Mouse (Mus musculus): ENCODE data around the gene Cyba. TPM values are rescaled to one million over a fixed set of nuclear protein-coding genes. Genes with fewer than 3 reads are reported as not detected.
A peak's percentile ranks its signal among the peaks of the same experiment; 100 is the strongest.

Gene Cyba
- polyA plus RNA-seq, 1 experiment, result 1,342 TPM

DNA sequence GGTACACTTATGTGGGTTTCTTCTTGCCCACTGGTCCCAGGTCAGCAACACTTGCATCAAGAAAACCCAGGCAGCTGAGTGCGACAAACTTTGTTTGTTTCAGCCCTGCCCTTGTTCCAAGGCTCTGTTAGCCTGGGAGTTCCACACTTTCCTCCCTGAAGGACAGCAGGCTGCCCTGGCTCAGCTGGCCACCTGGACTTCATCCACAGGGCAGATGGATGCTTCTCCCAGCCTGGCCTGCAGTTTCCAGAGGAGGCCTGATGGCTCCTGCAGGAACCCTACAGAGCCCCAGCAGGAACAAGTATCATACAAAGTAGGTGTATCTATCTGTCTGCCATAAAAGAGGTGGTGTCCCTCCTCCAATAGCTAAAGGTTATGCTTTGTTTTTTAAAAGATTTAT lies 8.6 kb upstream of the Cyba start:
- peaks cover 5% of the 10 kb centered on the region; the same call in 1 of the 2 replicates for H3K4me1 ChIP-seq (ENCODE audit: control insufficient read depth, insufficient read depth, low read length)

DNA sequence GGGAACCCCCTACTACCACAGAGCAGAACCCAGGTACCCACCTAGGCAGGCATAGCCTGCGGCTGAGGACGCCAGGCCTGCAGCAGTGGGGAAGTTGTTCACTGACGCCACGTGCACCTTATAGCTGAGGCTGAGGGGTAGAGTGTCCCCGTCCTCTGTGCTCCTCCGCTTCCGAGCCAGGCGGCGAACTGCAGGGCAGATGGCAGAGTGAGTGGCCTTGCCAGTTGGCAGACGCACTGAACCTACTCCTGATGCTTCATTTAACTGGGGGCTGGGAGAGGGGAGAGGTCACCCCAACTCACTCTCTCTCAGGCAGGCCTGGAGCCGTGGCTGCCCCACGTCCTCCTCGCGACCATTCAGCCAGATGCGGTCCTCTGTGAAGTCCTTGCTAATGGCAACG lies 6.6 kb upstream of the Cyba start:
- no peak overlapping the region for H3K27ac ChIP-seq (ENCODE audit: insufficient read depth, low read depth, low read length)
- peaks cover under 1% of the 10 kb centered on the region; the same call in 1 of the 2 replicates for H3K4me1 ChIP-seq (ENCODE audit: control insufficient read depth, insufficient read depth, low read length)
- no peak for DNase-seq
- no peak overlapping the region for H3K4me3 ChIP-seq (ENCODE audit: insufficient read depth, low read depth, low read length)
- H3K27me3 ChIP-seq (replicated peaks; ENCODE audit: control insufficient read depth, insufficient read depth, low read length), result no peaks in the 10 kb centered on the region
- no peak for TF ChIP-seq POLR2A (IDR thresholded peaks at IDR 0.05; ENCODE audit: low read depth, low read length)
- TF ChIP-seq CTCF (conservative IDR thresholded peaks at IDR 0.05; ENCODE audit: insufficient read depth, insufficient read length, low read depth, low read length), result no peak
- H3K36me3 ChIP-seq (ENCODE audit: control insufficient read depth, insufficient read depth, low read length), result no peaks in the 10 kb centered on the region
- 93% methylated on average over 16 of the region's 16 CpGs for WGBS

More for the DNA sequence above, 8.6 kb upstream of the Cyba start:
- H3K36me3 ChIP-seq (ENCODE audit: control insufficient read depth, insufficient read depth, low read length), result no peaks in the 10 kb centered on the region
- 75% methylated on average over 1 of the region's 1 CpGs for WGBS
- DNase-seq, result no peak
- no peak overlapping the region for H3K27ac ChIP-seq (ENCODE audit: insufficient read depth, low read depth, low read length)
- TF ChIP-seq POLR2A (IDR thresholded peaks at IDR 0.05; ENCODE audit: low read depth, low read length), result no peak
- no peak for TF ChIP-seq CTCF (conservative IDR thresholded peaks at IDR 0.05; ENCODE audit: insufficient read depth, insufficient read length, low read depth, low read length)
- H3K4me3 ChIP-seq (ENCODE audit: insufficient read depth, low read depth, low read length), result no peak overlapping the region
- no peaks in the 10 kb centered on the region for H3K27me3 ChIP-seq (replicated peaks; ENCODE audit: control insufficient read depth, insufficient read depth, low read length)

DNA sequence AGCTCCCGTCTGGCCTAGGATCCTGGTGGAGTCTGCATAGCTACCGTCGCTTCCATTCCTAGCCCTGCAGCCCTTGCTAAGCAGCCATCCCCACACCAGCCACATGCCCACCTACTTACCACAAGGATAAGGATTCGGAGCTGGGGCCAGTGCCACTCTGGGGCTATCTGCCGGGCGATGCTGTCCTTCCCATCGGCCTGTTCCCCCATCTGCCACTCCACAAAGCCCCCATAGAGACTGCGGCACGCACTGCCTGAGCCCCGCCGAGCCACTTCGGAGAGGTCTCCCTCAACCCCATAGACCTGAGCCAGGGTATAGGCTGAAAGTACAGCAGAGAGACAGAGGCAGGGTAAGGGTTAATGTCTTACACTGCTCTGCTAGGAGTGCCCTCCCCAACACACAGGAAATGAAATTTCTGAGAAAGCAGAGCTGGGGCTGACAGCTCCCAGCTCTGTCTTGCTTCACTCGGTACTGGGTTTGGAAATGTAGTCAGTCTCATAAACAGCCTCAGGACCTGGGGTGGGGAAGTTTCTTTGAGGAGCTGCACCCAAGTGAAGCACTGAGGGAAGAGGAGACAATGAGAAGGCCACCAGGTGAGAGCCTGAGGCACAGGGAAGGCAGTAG lies 5.1 kb upstream of the Cyba start:
- 84% methylated on average over 13 of the region's 13 CpGs for WGBS
- Histone ChIP-seq H3K27ac (ENCODE audit: insufficient read depth, low read depth, low read length) (no peak overlapping the region), H3K36me3 (ENCODE audit: control insufficient read depth, insufficient read depth, low read length) (no peaks in the 10 kb centered on the region), H3K4me1 (ENCODE audit: control insufficient read depth, insufficient read depth, low read length) (peaks cover 3% of the 10 kb centered on the region; the same call in 1 of the 2 replicates), H3K4me3 (ENCODE audit: insufficient read depth, low read depth, low read length) (no peak overlapping the region), H3K27me3 (replicated peaks; ENCODE audit: control insufficient read depth, insufficient read depth, low read length) (no peaks in the 10 kb centered on the region)
- TF ChIP-seq POLR2A (IDR thresholded peaks at IDR 0.05; ENCODE audit: low read depth, low read length) (no peak), CTCF (conservative IDR thresholded peaks at IDR 0.05; ENCODE audit: insufficient read depth, insufficient read length, low read depth, low read length) (no peak)
- DNase-seq, result no peak

DNA sequence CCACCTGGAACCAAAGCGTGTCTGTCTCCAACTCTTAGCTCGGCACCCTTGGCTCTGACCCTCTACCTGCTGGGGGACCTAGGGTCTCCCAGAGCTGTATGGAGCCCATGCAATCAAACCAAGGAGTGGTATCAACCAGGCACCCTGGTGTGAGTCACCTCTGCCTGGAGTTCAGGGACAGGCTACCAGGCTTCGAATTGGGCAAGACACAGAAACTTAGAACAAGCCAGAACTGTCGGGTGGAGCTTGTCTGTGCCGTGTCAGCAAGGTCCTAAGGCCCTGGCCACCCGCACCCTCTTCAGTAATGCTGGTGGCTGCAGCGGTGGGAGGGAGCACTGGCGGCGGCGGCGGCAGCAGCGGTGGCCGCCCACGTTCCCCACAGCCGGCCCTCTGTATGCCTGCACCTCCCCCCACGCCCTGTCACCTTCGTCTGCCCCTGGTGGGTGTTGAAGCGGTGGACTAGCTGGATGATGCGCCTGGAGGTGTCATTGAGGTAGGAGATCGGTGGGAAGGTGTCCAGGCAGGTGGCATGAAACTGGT lies 3.9 kb upstream of the Cyba start:
- no peaks in the 10 kb centered on the region for H3K36me3 ChIP-seq (ENCODE audit: control insufficient read depth, insufficient read depth, low read length)
- WGBS, result 79% methylated on average over 20 of the region's 20 CpGs
- H3K4me1 ChIP-seq (ENCODE audit: control insufficient read depth, insufficient read depth, low read length), result peaks cover 3% of the 10 kb centered on the region; the same call in 1 of the 2 replicates
- no peaks in the 10 kb centered on the region for H3K27me3 ChIP-seq (replicated peaks; ENCODE audit: control insufficient read depth, insufficient read depth, low read length)
- no peak overlapping the region for H3K27ac ChIP-seq (ENCODE audit: insufficient read depth, low read depth, low read length)
- no peak for TF ChIP-seq POLR2A (IDR thresholded peaks at IDR 0.05; ENCODE audit: low read depth, low read length)
- no peak for TF ChIP-seq CTCF (conservative IDR thresholded peaks at IDR 0.05; ENCODE audit: insufficient read depth, insufficient read length, low read depth, low read length)
- no peak overlapping the region for H3K4me3 ChIP-seq (ENCODE audit: insufficient read depth, low read depth, low read length)
- no peak for DNase-seq

DNA sequence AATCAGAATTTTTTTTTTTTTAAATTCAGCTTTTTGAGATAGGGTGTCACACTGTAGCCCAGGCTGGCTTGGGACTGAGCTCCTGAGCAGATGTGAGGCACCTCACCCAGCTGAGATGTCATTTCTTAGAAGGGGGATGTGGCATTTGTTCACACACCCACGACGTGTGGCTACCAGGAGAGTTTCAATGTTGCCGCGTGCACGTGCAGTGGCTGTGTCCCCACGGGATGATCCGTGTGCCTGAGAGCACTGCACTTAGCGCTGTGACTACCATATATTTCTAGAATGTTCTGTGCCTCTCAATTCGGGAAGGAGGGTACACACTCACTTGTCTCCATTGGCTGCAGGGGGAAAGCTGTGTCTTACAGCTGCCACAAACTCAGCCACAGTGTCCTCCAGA lies 3.4 kb upstream of the Cyba start:
- Histone ChIP-seq H3K27ac (ENCODE audit: insufficient read depth, low read depth, low read length) (no peak overlapping the region), H3K36me3 (ENCODE audit: control insufficient read depth, insufficient read depth, low read length) (no peaks in the 10 kb centered on the region), H3K27me3 (replicated peaks; ENCODE audit: control insufficient read depth, insufficient read depth, low read length) (no peaks in the 10 kb centered on the region), H3K4me1 (ENCODE audit: control insufficient read depth, insufficient read depth, low read length) (peaks cover 3% of the 10 kb centered on the region; the same call in 1 of the 2 replicates), H3K4me3 (ENCODE audit: insufficient read depth, low read depth, low read length) (no peak overlapping the region)
- no peak for DNase-seq
- WGBS, result 92% methylated on average over 9 of the region's 9 CpGs
- TF ChIP-seq POLR2A (IDR thresholded peaks at IDR 0.05; ENCODE audit: low read depth, low read length) (no peak), CTCF (conservative IDR thresholded peaks at IDR 0.05; ENCODE audit: insufficient read depth, insufficient read length, low read depth, low read length) (no peak)

DNA sequence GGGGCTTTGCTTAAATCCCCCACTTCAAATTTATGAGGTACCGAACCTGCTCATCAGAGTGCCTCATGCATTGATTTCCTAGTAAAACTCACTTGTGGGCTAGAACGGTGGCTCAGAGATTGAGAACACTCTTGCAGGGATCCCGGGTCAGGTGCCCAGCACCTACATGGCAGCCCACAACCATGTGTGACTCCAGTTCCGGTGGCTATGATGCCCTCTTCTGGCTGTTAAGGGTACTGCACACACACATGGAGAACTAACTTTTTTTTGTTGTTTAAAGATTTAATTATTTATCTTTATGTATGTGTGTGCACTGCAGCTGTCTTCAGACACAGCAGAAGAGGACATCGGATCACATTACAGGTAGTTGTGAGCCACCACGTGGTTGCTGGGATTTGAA lies 2.6 kb upstream of the Cyba start:
- no peak for DNase-seq
- TF ChIP-seq POLR2A (IDR thresholded peaks at IDR 0.05; ENCODE audit: low read depth, low read length) (no peak), CTCF (conservative IDR thresholded peaks at IDR 0.05; ENCODE audit: insufficient read depth, insufficient read length, low read depth, low read length) (0 out of 2 replicates have a peak, but pooled peaks have one; percentile 28)
- H3K4me3 ChIP-seq (ENCODE audit: insufficient read depth, low read depth, low read length), result no peak overlapping the region
- no peaks in the 10 kb centered on the region for H3K27me3 ChIP-seq (replicated peaks; ENCODE audit: control insufficient read depth, insufficient read depth, low read length)
- WGBS, result 92% methylated on average over 6 of the region's 6 CpGs
- H3K36me3 ChIP-seq (ENCODE audit: control insufficient read depth, insufficient read depth, low read length), result no peaks in the 10 kb centered on the region
- H3K27ac ChIP-seq (ENCODE audit: insufficient read depth, low read depth, low read length), result no peak overlapping the region
- H3K4me1 ChIP-seq (ENCODE audit: control insufficient read depth, insufficient read depth, low read length), result peaks cover 3% of the 10 kb centered on the region; the same call in 1 of the 2 replicates

DNA sequence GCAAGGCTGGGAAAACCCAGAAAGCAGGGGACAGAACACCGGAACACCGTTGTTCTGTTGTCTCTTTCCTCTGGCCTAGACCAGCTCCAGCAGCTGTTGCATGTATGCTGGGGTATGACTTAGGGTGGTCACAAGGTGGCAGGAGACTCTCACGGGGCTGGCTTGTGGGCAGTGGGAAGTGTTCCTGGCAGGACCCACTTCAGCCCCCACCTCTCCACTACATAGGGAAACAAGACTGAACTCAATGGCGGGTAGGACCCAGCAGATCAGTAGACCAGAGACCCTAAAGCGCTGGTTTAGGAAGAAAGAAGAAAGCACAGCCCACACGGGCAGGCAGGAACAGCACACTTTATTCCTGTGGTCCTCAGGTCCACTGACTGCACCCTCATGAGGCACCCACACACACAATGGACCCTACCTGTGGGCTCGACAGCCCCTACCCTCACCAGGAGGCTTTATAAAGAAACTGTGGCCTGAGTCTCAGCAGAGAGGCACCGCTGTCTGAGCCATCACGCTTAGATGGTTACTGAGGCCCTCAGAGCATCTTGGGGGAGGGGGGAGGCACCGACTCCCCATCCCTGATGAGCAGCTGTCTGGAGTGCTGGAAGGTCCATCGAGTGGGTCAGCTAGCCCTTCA lies 657 bp upstream of the Cyba start:
- Histone ChIP-seq H3K4me3 (ENCODE audit: insufficient read depth, low read depth, low read length) (no peak overlapping the region), H3K36me3 (ENCODE audit: control insufficient read depth, insufficient read depth, low read length) (no peaks in the 10 kb centered on the region), H3K4me1 (ENCODE audit: control insufficient read depth, insufficient read depth, low read length) (peaks cover 10% of the 10 kb centered on the region; the same call in 1 of the 2 replicates), H3K27ac (ENCODE audit: insufficient read depth, low read depth, low read length) (no peak overlapping the region; the same call in 1 of the 2 replicates), H3K27me3 (replicated peaks; ENCODE audit: control insufficient read depth, insufficient read depth, low read length) (no peaks in the 10 kb centered on the region)
- WGBS, result 58% methylated on average over 11 of the region's 11 CpGs
- DNase-seq, result no peak
- TF ChIP-seq CTCF (conservative IDR thresholded peaks at IDR 0.05; ENCODE audit: insufficient read depth, insufficient read length, low read depth, low read length) (no peak; the same call in 1 of the 2 replicates), POLR2A (IDR thresholded peaks at IDR 0.05; ENCODE audit: low read depth, low read length) (no peak)

Measured in kidney, adult 2 months (tissue).